Mouse (Mus musculus) mesoderm, embryonic 11.5 days (tissue): ENCODE data around the gene 2610028H24Rik.

Experiments
- DNase-seq: peaks from one replicate; pipeline ENCODE4 v3.0.0-alpha.2; 2012; ENCODE audit warnings: low read depth, low spot score

2610028H24Rik gene

GRCm38 (mm10) chr10:76489205-76489604 lies 40.3 kb downstream of the 2610028H24Rik start:
- no peak for DNase-seq

- no peak for DNase-seq
Measured at GRCm38 (mm10) chr10:76493527-76493926, 44.6 kb downstream of the 2610028H24Rik start.

GRCm38 (mm10) chr10:76495501-76495900 lies 46.6 kb downstream of the 2610028H24Rik start:
- DNase-seq = no peak

GRCm38 (mm10) chr10:76496366-76496765 lies 47.5 kb downstream of the 2610028H24Rik start:
- no peak for DNase-seq

GRCm38 (mm10) chr10:76497522-76497921 lies 48.6 kb downstream of the 2610028H24Rik start:
- no peak for DNase-seq

- DNase-seq = no peak
Measured at GRCm38 (mm10) chr10:76504271-76504943, 55.5 kb downstream of the 2610028H24Rik start.

- no peak for DNase-seq
Measured at GRCm38 (mm10) chr10:76505865-76506264, 57.0 kb downstream of the 2610028H24Rik start.
